Mouse (Mus musculus) layer of hippocampus, postnatal 14 days (tissue): ENCODE measurements at regions not wholly inside any gene's neighbourhood (a gene's known extent, or its start where the extent isn't known, plus 50 kb on each side); places are given as distances from the start of the nearest gene placed in this dataset.

ENCODE experiments used
- DNase-seq, 2 experiments: peaks; one replicate each; pipeline ENCODE4 v3.0.0; 2021 to 2022; ENCODE audit warnings: low spot score in 2 of 2, mixed read lengths in 1 of 2

DNA sequence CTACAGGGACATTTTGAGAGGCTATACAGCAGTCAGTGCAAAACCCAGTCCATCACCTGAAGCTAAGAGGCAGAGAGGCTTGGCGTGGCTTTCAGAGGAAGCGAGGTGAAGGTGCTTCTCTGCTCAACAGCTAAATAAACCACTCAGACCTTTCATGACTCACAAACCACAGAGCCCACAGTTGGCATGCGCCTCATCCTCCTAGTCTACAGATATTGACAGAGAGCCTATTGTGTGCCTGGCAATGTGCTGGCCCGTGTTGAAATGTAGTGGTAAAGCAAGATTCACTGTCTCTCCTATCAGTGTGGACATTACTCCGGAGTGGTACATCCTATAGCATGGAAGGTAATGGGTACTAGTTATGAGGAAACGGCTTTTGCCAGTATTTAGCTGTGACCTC, 61.9 kb upstream of the Ado start:
- DNase-seq: no peak

DNA sequence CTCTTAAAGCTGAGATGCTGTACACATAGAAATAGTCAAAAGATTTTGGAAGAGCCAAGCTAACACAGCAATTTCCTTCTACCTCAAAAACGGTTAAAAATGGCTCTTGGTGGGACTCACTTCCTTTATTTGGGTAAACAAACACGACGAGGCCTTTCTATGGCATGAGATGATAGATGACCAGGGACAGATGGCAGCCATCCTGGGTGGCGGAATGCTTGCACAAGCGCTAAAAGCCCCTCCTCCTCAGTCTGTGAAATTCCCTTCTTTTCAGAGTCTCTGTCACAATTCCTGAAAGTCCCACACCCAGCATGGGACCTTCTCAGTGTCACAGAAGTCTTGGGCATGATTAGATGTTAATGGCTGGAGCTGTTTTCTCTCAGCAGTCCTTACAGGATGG, 59.3 kb upstream of the Ado start:
- no peak for DNase-seq

DNA sequence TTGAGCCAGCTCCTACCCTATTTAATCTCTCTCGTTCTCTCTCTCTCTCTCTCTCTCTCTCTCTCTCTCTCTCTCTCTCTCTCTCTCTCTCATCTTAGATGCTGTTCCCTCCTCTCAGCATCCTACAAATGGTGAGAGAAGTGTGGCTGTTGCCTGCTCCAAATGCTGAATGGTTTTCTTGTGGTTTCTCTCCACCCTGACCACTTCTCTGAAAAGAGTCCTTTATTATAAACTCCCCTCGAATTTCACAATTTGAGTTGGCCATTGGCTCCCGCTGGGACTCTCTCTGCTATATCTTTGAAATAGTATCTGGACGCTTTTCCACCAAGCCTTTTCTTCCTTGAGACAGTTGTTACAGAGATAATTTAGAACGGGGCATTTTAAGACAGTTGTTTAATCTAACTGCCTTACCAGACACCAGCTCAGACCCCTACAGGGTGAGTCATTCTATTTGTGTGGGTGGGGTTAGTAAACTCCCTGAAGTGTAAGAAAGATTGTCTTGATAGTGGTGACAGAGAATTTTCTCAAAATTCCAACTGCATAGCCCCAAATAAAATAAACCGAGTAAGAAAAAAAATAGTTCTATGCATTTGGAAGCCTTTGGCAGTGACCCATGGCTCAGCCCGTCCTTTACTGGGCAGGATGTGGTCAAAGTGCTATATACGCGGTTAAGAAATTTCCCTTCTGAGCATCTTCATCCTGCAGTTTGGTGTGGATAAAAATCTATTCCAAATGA, 58.7 kb upstream of the Ado start:
- no peak for DNase-seq

DNA sequence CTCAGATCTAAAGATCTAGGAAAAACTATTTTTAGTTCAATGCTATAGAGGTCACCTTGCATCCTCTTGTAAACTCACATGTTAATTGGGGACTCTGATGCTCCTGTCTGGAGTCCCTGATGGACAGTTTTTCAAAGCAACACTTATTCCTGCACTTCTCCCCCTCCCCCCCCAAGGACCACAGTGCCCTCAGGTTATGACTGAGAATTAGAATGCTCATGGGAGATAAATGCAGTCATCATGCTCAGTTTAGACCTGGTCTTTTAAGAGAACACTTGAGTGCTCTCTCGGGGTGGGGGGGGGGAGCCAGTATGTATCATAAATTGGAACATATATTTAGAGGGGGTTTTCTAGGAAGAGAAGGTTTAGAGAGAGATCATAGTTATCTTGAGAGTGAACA, 58.0 kb upstream of the Ado start:
- no peak for DNase-seq

GRCm38 (mm10) chr10:67599390-67599789, 50.6 kb upstream of the Ado start:
- no peak for DNase-seq

DNA sequence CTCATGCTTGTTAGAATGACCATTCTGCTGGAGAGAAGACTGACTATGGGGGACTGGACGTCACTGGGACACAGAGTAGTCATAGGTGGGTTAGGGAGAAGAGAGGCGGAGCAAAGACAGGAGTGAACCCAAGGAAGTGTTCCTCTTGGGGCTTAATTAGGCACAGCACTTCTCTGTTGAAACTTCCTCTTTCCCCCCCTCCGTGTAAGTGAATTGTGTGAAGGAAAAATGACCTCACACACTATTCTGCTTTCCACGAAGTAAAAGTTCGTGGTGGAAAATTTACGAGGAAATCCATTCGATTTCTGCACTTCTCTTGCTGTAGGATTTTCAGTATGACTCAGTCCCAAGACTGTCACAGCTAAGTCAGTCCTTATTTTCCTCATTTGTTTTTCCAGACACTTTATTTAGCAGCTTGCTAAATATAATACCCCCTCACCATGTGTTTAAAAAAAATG, 49.9 kb upstream of the Ado start:
- DNase-seq: no peak
